Mouse (Mus musculus) forebrain, embryonic 10.5 days (tissue): ENCODE data around the gene Itpr1. TPM values are rescaled to one million over a fixed set of nuclear protein-coding genes. Genes with fewer than 3 reads are reported as not detected.
A peak's percentile ranks its signal among the peaks of the same experiment; 100 is the strongest.
"Not testable (repeated sequence)": the region's sequence is repeated elsewhere in the genome, so short reads cannot be mapped to it uniquely, and the experiment has no call there.

Source experiments
- DNase-seq: peaks from one replicate; pipeline ENCODE4 v3.0.0-alpha.2; 2017; ENCODE audit warnings: low spot score; ENCODE audit errors: extremely low spot score
- H3K27ac ChIP-seq: fragments of 300-500 bp; sonication (generic); 2 replicates; pipeline ENCODE4 v1.5.1; 2016; ENCODE audit warnings: mild to moderate bottlenecking
- H3K27me3 ChIP-seq: fragments of 300-500 bp; sonication (generic); 2 replicates; pipeline ENCODE4 v1.6.1; 2016; ENCODE audit warnings: mild to moderate bottlenecking; ENCODE audit not compliant: poor library complexity, severe bottlenecking
- H3K36me3 ChIP-seq: fragments of 300-500 bp; sonication (generic); replicated peaks from 2 replicates; pipeline ENCODE4 v1.6.1; 2016; ENCODE audit warnings: mild to moderate bottlenecking, moderate library complexity
- H3K4me1 ChIP-seq: fragments of 300-500 bp; sonication (generic); 2 replicates; pipeline ENCODE4 v1.6.1; 2016
- H3K4me3 ChIP-seq: fragments of 300-500 bp; sonication (generic); 2 replicates; pipeline ENCODE4 v1.5.1; 2016; ENCODE audit warnings: mild to moderate bottlenecking, moderate library complexity
- H3K9me3 ChIP-seq: fragments of 300-500 bp; sonication (generic); 2 replicates; pipeline ENCODE4 v1.6.1; 2016; ENCODE audit warnings: mild to moderate bottlenecking, moderate library complexity
- WGBS: fragments of 180-500 bp; shearing (Covaris S2); methylation state at CpG from one replicate; pipeline ENCODE4 v1.1.7; 2016; 5-methylcytosine and 5-hydroxymethylcytosine counted together
- polyA plus RNA-seq: library from polyadenylated mRNA; unstranded; fragments of >200 nt; fragmentation: Nextera tagmentation; extraction: Ambion mirVana; gene quantifications from 2 replicates; pipeline ENCODE4 v1.2.1, GENCODE M21; 2016

Itpr1 gene
- polyA plus RNA-seq, 1 experiment from 2014 or later: 11.6 TPM

GRCm38 (mm10) chr6:108551725-108552620, 339.1 kb downstream of the Itpr1 start:
- no peaks in the 10 kb centered on the region for H3K9me3 ChIP-seq
- no peak overlapping the region for H3K4me3 ChIP-seq
- 93% methylated on average over 12 of the region's 12 CpGs for WGBS
- no peaks in the 10 kb centered on the region for H3K4me1 ChIP-seq
- peaks cover 6% of the 10 kb centered on the region for H3K36me3 ChIP-seq
- DNase-seq: no peak
- no peaks in the 10 kb centered on the region for H3K27me3 ChIP-seq
- H3K27ac ChIP-seq: no peak overlapping the region

GRCm38 (mm10) chr6:108553013-108553412, 340.1 kb downstream of the Itpr1 start:
- no peak for DNase-seq
- Histone ChIP-seq H3K27me3 (no peaks in the 10 kb centered on the region), H3K9me3 (no peaks in the 10 kb centered on the region), H3K4me1 (no peaks in the 10 kb centered on the region), H3K27ac (no peak overlapping the region), H3K4me3 (no peak overlapping the region), H3K36me3 (peaks cover 6% of the 10 kb centered on the region)
- WGBS: 84% methylated on average over 3 of the region's 3 CpGs

GRCm38 (mm10) chr6:108553536-108553935, 340.6 kb downstream of the Itpr1 start:
- H3K27ac ChIP-seq: no peak overlapping the region
- no peaks in the 10 kb centered on the region for H3K27me3 ChIP-seq
- H3K4me3 ChIP-seq: no peak overlapping the region
- no peaks in the 10 kb centered on the region for H3K9me3 ChIP-seq
- 86% methylated on average over 4 of the region's 4 CpGs for WGBS
- no peaks in the 10 kb centered on the region for H3K4me1 ChIP-seq
- H3K36me3 ChIP-seq: peaks cover 6% of the 10 kb centered on the region
- DNase-seq: no peak

GRCm38 (mm10) chr6:108554389-108554788, 341.5 kb downstream of the Itpr1 start:
- Histone ChIP-seq H3K27me3 (no peaks in the 10 kb centered on the region), H3K4me3 (no peak overlapping the region), H3K36me3 (peaks cover 6% of the 10 kb centered on the region), H3K4me1 (no peaks in the 10 kb centered on the region), H3K27ac (no peak overlapping the region), H3K9me3 (no peaks in the 10 kb centered on the region)
- DNase-seq: no peak
- 95% methylated on average over 4 of the region's 4 CpGs for whole genome bisulfite sequencing

- Histone ChIP-seq H3K4me3 (no peak overlapping the region), H3K9me3 (no peaks in the 10 kb centered on the region), H3K36me3 (peaks cover 6% of the 10 kb centered on the region), H3K4me1 (no peaks in the 10 kb centered on the region), H3K27me3 (no peaks in the 10 kb centered on the region), H3K27ac (no peak overlapping the region)
- 87% methylated on average over 5 of the region's 5 CpGs for WGBS
- DNase-seq: no peak
Measured at GRCm38 (mm10) chr6:108554878-108555277, 342.0 kb downstream of the Itpr1 start.

GRCm38 (mm10) chr6:108557576-108558322, 344.9 kb downstream of the Itpr1 start:
- Histone ChIP-seq H3K4me3 (no peak overlapping the region), H3K4me1 (no peaks in the 10 kb centered on the region), H3K9me3 (no peaks in the 10 kb centered on the region), H3K36me3 (no peaks in the 10 kb centered on the region), H3K27ac (no peak overlapping the region), H3K27me3 (no peaks in the 10 kb centered on the region)
- DNase-seq: no peak
- WGBS: 91% methylated on average over 4 of the region's 4 CpGs

GRCm38 (mm10) chr6:108559226-108559625, 346.3 kb downstream of the Itpr1 start:
- not testable (repeated sequence) for H3K9me3 ChIP-seq, H3K4me1 ChIP-seq, DNase-seq, H3K4me3 ChIP-seq, H3K36me3 ChIP-seq, H3K27me3 ChIP-seq, H3K27ac ChIP-seq
- 86% methylated on average over 4 of the region's 4 CpGs for WGBS

- no peak for DNase-seq
- H3K4me1 ChIP-seq: no peaks in the 10 kb centered on the region
- no peaks in the 10 kb centered on the region for H3K27me3 ChIP-seq
- no peaks in the 10 kb centered on the region for H3K36me3 ChIP-seq
- H3K27ac ChIP-seq: no peak overlapping the region
- 91% methylated on average over 2 of the region's 2 CpGs for WGBS
- H3K4me3 ChIP-seq: no peak overlapping the region
- no peaks in the 10 kb centered on the region for H3K9me3 ChIP-seq
Measured at GRCm38 (mm10) chr6:108562971-108563370, 350.1 kb downstream of the Itpr1 start.

GRCm38 (mm10) chr6:108565447-108565846, 352.6 kb downstream of the Itpr1 start:
- not testable (repeated sequence) for H3K27ac ChIP-seq, DNase-seq, H3K9me3 ChIP-seq, H3K4me1 ChIP-seq, H3K27me3 ChIP-seq, H3K4me3 ChIP-seq, H3K36me3 ChIP-seq
- WGBS: 82% methylated on average over 18 of the region's 18 CpGs

- Histone ChIP-seq H3K4me1 (peaks cover 18% of the 10 kb centered on the region), H3K9me3 (no peaks in the 10 kb centered on the region), H3K27me3 (peaks cover 7% of the 10 kb centered on the region; the same call in 1 of the 2 replicates), H3K27ac (no peak overlapping the region), H3K36me3 (no peaks in the 10 kb centered on the region), H3K4me3 (no peak overlapping the region)
- DNase-seq: no peak
Measured at GRCm38 (mm10) chr6:108566549-108566948, 353.7 kb downstream of the Itpr1 start.

GRCm38 (mm10) chr6:108569460-108570187, 356.7 kb downstream of the Itpr1 start:
- Histone ChIP-seq H3K9me3 (no peaks in the 10 kb centered on the region), H3K27ac (no peak overlapping the region), H3K36me3 (no peaks in the 10 kb centered on the region), H3K27me3 (peaks cover 10% of the 10 kb centered on the region; the same call in 1 of the 2 replicates), H3K4me1 (peaks cover 26% of the 10 kb centered on the region), H3K4me3 (no peak overlapping the region)
- no peak for DNase-seq
- 76% methylated on average over 7 of the region's 7 CpGs for WGBS

- peak overlapping the region; percentile 83 for H3K27ac ChIP-seq
- H3K4me1 ChIP-seq: peaks cover 26% of the 10 kb centered on the region
- WGBS: 35% methylated on average over 11 of the region's 11 CpGs
- peaks cover 10% of the 10 kb centered on the region; the same call in 1 of the 2 replicates for H3K27me3 ChIP-seq
- H3K4me3 ChIP-seq: peak overlapping the region; percentile 55
- no peaks in the 10 kb centered on the region for H3K9me3 ChIP-seq
- no peaks in the 10 kb centered on the region for H3K36me3 ChIP-seq
- DNase-seq: peak; percentile 30
Measured at GRCm38 (mm10) chr6:108570351-108571041, 357.6 kb downstream of the Itpr1 start.
